Mouse (Mus musculus) ZHBTc4 (cell line): Measurements from ENCODE around the gene Nacc1.
A peak's percentile ranks its signal among the peaks of the same experiment; 100 is the strongest.
"Not testable (repeated sequence)": the region's sequence is repeated elsewhere in the genome, so short reads cannot be mapped to it uniquely, and the experiment has no call there.

Experiments
- DNase-seq: peaks from one replicate; pipeline ENCODE4 v3.0.0-alpha.2; 2011; ENCODE audit warnings: low read depth, low spot score

Nacc1 gene

GRCm38 (mm10) chr8:84699861-84700322 is 12.2 kb upstream of the Nacc1 start:
- DNase-seq: peak; percentile 87

- DNase-seq: no peak
These were observed 11.3 kb upstream of the Nacc1 start for GRCm38 (mm10) chr8:84698929-84699401.

- no peak for DNase-seq
These were observed 10.6 kb upstream of the Nacc1 start for GRCm38 (mm10) chr8:84698288-84698687.

- DNase-seq: peak; percentile 75
These were observed 9.8 kb upstream of the Nacc1 start for GRCm38 (mm10) chr8:84697166-84698130.

- no peak for DNase-seq
These were observed 7.5 kb upstream of the Nacc1 start for GRCm38 (mm10) chr8:84695140-84695539.

- no peak for DNase-seq
These were observed 5.7 kb upstream of the Nacc1 start for GRCm38 (mm10) chr8:84693332-84693731.

- peak; percentile 95 for DNase-seq
These were observed 1.6 kb upstream of the Nacc1 start for GRCm38 (mm10) chr8:84689091-84689915.

GRCm38 (mm10) chr8:84687003-84687704 is 508 bp downstream of the Nacc1 start:
- DNase-seq: peak; percentile 81

- DNase-seq: peak; percentile 76
These were observed 1.3 kb downstream of the Nacc1 start, which contains the start of gene Trmt1 for GRCm38 (mm10) chr8:84686191-84687002. Gene Trmt1 (plus strand): TSS chr8:84686307.

- no peak for DNase-seq
These were observed 3.1 kb downstream of the Nacc1 start for GRCm38 (mm10) chr8:84684537-84684936.

- DNase-seq: no peak
These were observed 5.4 kb downstream of the Nacc1 start for GRCm38 (mm10) chr8:84682257-84682656.

GRCm38 (mm10) chr8:84681476-84681875 is 6.2 kb downstream of the Nacc1 start:
- peak; percentile 71 for DNase-seq

GRCm38 (mm10) chr8:84677305-84677704 is 10.4 kb downstream of the Nacc1 start:
- DNase-seq: no peak

- DNase-seq: not testable (repeated sequence)
These were observed 17.2 kb downstream of the Nacc1 start for GRCm38 (mm10) chr8:84670295-84671006.

GRCm38 (mm10) chr8:84668731-84669485 is 18.8 kb downstream of the Nacc1 start:
- no peak for DNase-seq

GRCm38 (mm10) chr8:84668081-84668480 is 19.6 kb downstream of the Nacc1 start:
- no peak for DNase-seq

GRCm38 (mm10) chr8:84665385-84665893 is 22.2 kb downstream of the Nacc1 start:
- DNase-seq: no peak

GRCm38 (mm10) chr8:84664566-84665384 is 22.9 kb downstream of the Nacc1 start:
- peak; percentile 72 for DNase-seq
